Mouse (Mus musculus) cerebellum, adult 2 months (tissue): Measurements from ENCODE around the gene Gm48552. TPM values are rescaled to one million over a fixed set of nuclear protein-coding genes. Genes with fewer than 3 reads are reported as not detected.

ENCODE experiments used
- DNase-seq, 2 experiments: peaks; one replicate each; pipeline ENCODE4 v3.0.0; 2021
- H3K27ac ChIP-seq: fragments of 200-500 bp; 2 replicates; pipeline ENCODE4 v1.5.1; 2012; ENCODE audit warnings: low read length, control low read depth, inconsistent platforms; ENCODE audit not compliant: insufficient read depth
- H3K27me3 ChIP-seq: fragments of 200-500 bp; 2 replicates; pipeline ENCODE4 v1.6.1; 2012; ENCODE audit warnings: inconsistent platforms, mild to moderate bottlenecking, low read length, moderate library complexity; ENCODE audit not compliant: control insufficient read depth, insufficient read depth
- H3K4me1 ChIP-seq: fragments of 200-500 bp; 2 replicates; pipeline ENCODE4 v1.6.1; 2011; ENCODE audit warnings: low read length; ENCODE audit not compliant: control insufficient read depth, insufficient read depth
- H3K4me3 ChIP-seq: fragments of 200-500 bp; replicated peaks from 2 replicates; pipeline ENCODE3; 2011; ENCODE audit warnings: mild to moderate bottlenecking, low read depth, low read length, control low read depth; ENCODE audit not compliant: insufficient read depth
- CTCF ChIP-seq: fragments of 200-500 bp; IDR thresholded peaks from 2 replicates; pipeline ENCODE4 v1.5.1; 2011; ENCODE audit warnings: low read depth, mild to moderate bottlenecking, control low read depth, low read length, moderate library complexity, borderline replicate concordance; ENCODE audit not compliant: insufficient read depth
- POLR2A ChIP-seq: fragments of 200-500 bp; IDR thresholded peaks from 2 replicates; pipeline ENCODE4 v1.6.1; 2011; ENCODE audit warnings: low read length, control low read depth, borderline replicate concordance; ENCODE audit not compliant: insufficient read depth
- WGBS: fragments of 180-500 bp; shearing (Covaris S2); methylation state at CpG from one replicate; pipeline ENCODE4 v1.1.7; 2018; 5-methylcytosine and 5-hydroxymethylcytosine counted together
- polyA plus RNA-seq: library from polyadenylated mRNA; depleted of rRNA; stranded (reverse); fragments of >200 nt; gene quantifications from 2 replicates; pipeline ENCODE4 v1.2.3, GENCODE M21; 2012

The Gm48552 gene
- polyA plus RNA-seq, 1 experiment = 13.8 TPM

- Histone ChIP-seq H3K27ac (peak overlapping the region; percentile 99), H3K4me1 (peaks cover 96% of the 10 kb centered on the region), H3K27me3 (no peaks in the 10 kb centered on the region), H3K4me3 (no peak overlapping the region)
- TF ChIP-seq POLR2A = no peak
- TF ChIP-seq CTCF = no peak
- 15% methylated on average over 9 of the region's 9 CpGs for WGBS
- DNase-seq = no peak
Observed at GRCm38 (mm10) chr10:81410981-81411380, 22.2 kb downstream of the Gm48552 start.

GRCm38 (mm10) chr10:81411471-81412400, 22.9 kb downstream of the Gm48552 start:
- H3K4me1 ChIP-seq = peaks cover 95% of the 10 kb centered on the region
- 2% methylated on average over 18 of the region's 18 CpGs for WGBS
- DNase-seq = peak; percentile 93 to 94
- H3K27me3 ChIP-seq = no peaks in the 10 kb centered on the region
- peak overlapping the region; percentile 99 for H3K27ac ChIP-seq
- peak overlapping the region; percentile 1 for H3K4me3 ChIP-seq
- TF ChIP-seq POLR2A (no peak), CTCF (no peak)

GRCm38 (mm10) chr10:81412586-81413309, 23.9 kb downstream of the Gm48552 start:
- peak; percentile 44 to 66 for DNase-seq
- H3K4me1 ChIP-seq = peaks cover 94% of the 10 kb centered on the region
- no peaks in the 10 kb centered on the region for H3K27me3 ChIP-seq
- TF ChIP-seq CTCF (no peak), POLR2A (no peak)
- peak overlapping the region; percentile 1 for H3K4me3 ChIP-seq
- 38% methylated on average over 16 of the region's 16 CpGs for WGBS
- H3K27ac ChIP-seq = peak overlapping the region; percentile 99

- DNase-seq = peak; percentile 86 to 88
- Histone ChIP-seq H3K4me3 (peak overlapping the region; percentile 28), H3K27me3 (no peaks in the 10 kb centered on the region), H3K27ac (peak overlapping the region; percentile 99), H3K4me1 (peaks cover 94% of the 10 kb centered on the region)
- WGBS = 14% methylated on average over 26 of the region's 26 CpGs
- TF ChIP-seq CTCF (0 out of 2 replicates have a peak, but pooled peaks have one; percentile 11), POLR2A (peak; percentile 39; the same call in 1 of the 2 replicates)
Observed at GRCm38 (mm10) chr10:81413310-81414261, 24.8 kb downstream of the Gm48552 start.

GRCm38 (mm10) chr10:81414682-81415081, 25.9 kb downstream of the Gm48552 start:
- no peak for DNase-seq
- Histone ChIP-seq H3K4me1 (peaks cover 95% of the 10 kb centered on the region), H3K27ac (peak overlapping the region; percentile 99), H3K27me3 (no peaks in the 10 kb centered on the region), H3K4me3 (no peak overlapping the region)
- no peak for TF ChIP-seq CTCF
- no peak for TF ChIP-seq POLR2A

GRCm38 (mm10) chr10:81415146-81415545, 26.3 kb downstream of the Gm48552 start:
- WGBS = 63% methylated on average over 5 of the region's 5 CpGs
- TF ChIP-seq POLR2A = no peak
- no peak for TF ChIP-seq CTCF
- H3K4me1 ChIP-seq = peaks cover 95% of the 10 kb centered on the region

More at GRCm38 (mm10) chr10:81415146-81415545, 26.3 kb downstream of the Gm48552 start:
- no peak for DNase-seq
- Histone ChIP-seq H3K27me3 (no peaks in the 10 kb centered on the region), H3K27ac (peak overlapping the region; percentile 99), H3K4me3 (no peak overlapping the region)
